Mouse (Mus musculus): ENCODE data around the gene 1700067K01Rik.

1700067K01Rik gene

DNA sequence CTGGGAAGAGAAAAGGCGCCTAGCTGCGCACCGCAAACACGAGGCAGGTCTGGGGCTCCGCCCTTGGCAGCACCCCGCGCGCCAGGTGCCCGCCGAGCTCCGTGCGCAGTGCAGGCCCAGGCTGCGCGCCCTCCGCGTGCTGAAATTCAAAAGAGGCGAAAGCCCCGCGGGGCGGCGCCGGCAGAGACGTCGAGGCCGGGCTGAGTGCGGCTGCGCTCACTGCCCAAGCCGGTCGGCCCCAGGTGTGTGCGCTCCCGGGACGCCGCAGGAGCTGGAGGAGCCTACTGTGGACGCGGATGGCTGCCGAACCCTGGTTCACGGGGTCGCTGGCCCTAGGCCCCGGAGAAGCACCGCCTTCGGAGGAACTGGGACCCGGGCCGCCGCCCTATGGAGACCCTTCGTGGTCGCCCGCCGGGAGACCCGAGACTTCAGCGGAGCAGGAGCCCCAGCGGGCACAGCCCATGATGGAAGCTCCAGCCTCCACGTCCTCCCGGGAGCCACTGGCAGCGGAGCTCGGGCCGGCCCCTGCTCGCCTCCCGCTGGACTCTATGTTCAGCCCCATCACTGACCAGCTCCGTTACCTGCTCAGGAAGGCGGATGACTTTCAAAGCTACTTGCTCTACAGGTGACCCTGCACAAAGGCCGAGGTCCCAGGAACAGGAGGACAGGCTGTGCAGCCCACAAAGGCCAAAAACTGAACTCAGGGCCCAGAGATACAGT is at the start of gene 1700067K01Rik:
TSS of gene 1700067K01Rik (plus strand) at position 222 of the 720 bp plus-strand sequence.
- DNase-seq (ENCODE audit: low spot score) = no peak

DNA sequence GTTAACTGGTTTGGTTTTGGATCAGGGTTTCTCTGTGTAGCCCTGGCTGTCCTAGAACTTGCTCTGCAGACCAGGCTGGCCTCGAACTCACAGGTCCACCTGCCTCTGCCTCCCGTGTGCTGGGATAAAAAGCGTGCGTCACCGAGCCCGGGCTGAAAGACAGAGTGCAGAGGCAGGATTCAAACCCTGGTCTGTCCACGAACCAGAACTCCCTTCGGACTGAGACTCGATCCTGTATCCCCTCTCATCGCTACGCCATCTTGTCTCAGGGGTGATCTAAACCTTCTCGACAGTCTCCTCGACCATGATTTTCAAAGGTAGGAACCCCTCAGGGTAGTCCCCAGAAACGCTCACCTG is 46.6 kb upstream of the 1700067K01Rik start:
- DNase-seq (ENCODE audit: low spot score) = no peak

DNA sequence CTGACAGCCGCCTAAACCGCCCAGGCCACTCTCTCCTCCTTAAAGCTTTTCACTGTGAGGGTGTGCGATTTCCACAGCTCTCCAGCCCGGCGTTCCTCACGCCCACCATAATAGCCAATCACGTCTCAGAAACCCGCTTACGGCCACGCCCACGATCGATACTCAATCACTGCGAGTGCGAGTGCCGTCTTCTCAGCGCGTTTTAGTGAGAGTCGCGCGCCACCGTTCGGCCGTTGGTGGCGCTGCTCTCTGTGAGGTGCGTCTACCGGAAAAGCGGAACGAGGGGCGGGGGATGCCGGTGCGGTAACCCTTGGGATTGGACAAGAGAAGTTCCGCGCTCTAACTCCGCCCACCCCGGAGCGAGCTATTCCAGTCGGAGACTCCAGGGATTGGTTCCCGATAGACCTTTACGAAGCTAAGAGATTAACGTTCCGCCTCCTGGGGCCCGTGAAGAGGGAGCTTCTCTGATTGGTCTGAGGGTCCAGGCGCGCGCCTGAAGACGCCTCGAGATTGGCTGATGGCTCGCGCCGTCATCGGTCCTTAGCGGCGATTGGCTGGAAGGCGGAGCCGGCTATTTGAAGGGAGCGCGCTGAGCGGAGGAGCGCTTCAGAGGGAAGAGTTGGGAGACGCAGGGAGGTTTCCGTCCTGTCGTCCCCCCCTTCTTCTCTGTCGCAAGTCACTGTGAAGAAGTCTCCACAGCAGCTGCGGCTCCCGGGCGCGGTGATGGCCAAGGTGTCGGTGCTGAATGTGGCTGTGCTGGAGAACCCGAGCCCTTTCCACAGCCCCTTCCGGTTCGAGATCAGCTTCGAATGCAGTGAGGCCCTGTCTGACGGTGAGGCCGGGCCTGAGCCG is 46.0 kb upstream of the 1700067K01Rik start, which contains the start of the genes Gm10644 and Asf1b:
TSS of gene Gm10644 (minus strand) at position 100 of the 852 bp plus-strand sequence.
TSS of gene Asf1b (plus strand) at position 402 of the 852 bp plus-strand sequence.
- DNase-seq (ENCODE audit: low spot score) = peak; percentile 99

DNA sequence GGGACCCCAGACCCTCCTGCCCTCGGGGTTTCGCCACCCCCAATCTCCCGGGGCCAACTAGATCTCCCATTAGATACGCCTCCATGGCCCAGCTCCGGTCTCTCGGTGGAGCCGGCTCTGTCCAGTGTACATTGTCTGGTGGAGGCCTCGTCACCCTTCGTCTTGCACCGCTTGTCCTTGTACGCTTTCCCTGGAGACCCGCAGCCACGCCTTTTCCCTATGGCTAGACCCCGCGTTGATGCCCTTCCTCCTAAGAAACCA is 45.4 kb upstream of the 1700067K01Rik start:
- DNase-seq (ENCODE audit: low spot score) = no peak

DNA sequence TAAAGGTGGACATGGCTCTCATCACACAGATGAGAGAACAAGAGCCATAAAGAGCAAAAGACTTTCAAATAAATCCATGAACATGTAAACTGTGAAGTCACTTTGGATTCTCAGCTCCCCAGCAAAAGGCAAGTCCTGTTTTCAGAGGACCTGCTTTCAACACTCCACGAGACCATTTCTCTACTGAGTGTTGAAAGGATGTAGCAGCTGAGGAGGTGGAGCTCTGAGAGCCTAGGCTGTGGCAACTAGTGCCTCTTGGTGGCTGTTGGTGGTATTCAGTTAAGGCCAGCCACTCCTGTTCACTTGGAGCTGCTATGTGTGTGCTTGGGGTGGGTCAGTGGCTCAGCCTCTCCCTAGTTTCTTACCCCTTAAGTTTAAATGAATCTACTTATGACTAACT is 44.5 kb upstream of the 1700067K01Rik start:
- DNase-seq (ENCODE audit: low spot score) = no peak

DNA sequence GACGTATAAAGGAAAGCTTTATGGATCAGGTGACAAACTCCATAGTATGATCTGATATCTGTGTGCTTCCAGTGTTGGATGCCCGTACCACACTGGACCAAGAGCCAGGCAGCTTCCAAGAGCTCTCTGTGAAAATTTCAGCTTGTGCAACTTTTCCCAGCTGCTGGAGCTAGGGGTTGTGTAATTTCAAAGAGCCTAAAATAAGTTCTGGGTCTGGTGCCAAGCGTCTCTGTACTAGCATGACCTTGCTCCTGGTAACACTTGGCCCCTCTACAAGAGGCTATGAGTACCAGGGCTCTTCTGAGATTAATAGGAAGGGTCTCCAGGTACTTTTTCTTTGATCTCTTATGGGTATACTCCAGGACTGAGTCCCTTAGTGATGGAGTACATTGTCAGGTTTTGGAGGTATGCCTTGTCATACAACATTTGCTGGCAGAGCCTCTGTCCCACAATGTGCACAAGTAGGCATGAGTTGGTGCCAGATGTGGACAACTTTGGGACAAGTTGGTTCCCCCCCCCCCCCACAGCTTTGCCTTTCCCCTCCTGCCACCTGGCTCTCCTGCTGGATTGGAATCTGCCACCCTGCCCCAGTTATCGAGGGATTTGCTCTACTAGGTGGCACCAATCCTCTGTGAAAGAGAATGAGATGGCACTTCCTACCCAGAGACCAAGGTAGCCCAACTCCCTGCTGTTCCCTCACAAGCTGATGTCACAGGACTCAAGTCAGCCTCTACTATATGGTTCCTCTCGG is 37.1 kb upstream of the 1700067K01Rik start:
- no peak for DNase-seq (ENCODE audit: low spot score)

DNA sequence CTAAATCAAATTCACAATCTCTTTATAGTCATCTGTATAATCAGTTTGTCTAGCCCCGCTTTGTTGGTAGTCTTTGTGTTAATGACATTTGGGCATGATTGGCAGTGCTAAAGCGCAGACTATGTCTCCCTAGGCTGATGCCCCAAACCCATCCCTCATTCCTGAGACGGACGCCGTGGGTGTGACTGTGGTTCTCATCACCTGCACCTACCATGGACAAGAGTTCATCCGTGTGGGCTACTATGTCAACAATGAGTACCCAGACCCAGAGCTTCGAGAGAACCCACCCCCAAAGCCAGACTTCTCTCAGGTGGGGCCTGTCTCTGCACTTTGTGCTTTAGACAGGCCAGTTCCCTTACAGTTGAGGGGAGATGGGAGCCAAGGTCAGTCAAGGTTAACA is 33.6 kb upstream of the 1700067K01Rik start:
- no peak for DNase-seq (ENCODE audit: low spot score)

DNA sequence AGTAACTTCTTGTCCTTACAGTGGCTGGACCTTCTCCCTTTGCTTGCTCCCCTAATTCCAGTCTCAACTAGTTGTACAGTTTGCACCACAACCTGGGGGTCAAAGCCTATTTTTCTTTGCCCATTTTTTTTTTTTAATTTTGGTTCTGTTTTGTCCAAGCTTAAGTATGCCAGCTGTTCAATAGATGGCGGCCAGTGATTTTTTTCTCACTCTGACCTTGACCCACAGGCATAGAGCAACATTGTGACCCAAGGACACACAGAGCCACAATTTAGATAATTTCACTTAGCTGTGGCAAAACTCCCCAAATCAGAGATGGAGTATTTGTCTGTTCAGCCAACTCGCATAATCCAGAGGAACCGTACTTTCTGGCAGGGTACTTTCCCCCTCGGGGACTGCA is 30.2 kb upstream of the 1700067K01Rik start:
- DNase-seq (ENCODE audit: low spot score) = no peak

DNA sequence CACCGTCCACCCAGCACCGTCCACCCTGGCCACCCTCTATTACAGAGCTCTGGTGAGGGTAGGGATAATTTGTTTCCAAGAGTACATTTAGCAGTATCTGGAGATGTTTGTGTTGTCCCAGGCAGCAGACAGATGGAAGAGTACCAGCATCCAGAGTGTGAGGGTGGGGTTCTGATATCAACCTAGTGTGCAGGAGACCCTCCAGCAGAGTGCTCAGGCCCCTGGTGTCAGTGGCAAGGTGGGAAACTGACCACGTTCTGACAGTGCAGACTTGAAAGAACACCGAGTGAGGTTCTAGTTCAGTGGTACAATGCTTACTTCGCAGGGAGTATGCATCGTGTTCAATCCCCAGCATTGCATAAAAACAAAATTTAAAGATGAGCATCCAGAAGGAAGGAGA is 29.6 kb upstream of the 1700067K01Rik start:
- DNase-seq (ENCODE audit: low spot score) = peak; percentile 37

DNA sequence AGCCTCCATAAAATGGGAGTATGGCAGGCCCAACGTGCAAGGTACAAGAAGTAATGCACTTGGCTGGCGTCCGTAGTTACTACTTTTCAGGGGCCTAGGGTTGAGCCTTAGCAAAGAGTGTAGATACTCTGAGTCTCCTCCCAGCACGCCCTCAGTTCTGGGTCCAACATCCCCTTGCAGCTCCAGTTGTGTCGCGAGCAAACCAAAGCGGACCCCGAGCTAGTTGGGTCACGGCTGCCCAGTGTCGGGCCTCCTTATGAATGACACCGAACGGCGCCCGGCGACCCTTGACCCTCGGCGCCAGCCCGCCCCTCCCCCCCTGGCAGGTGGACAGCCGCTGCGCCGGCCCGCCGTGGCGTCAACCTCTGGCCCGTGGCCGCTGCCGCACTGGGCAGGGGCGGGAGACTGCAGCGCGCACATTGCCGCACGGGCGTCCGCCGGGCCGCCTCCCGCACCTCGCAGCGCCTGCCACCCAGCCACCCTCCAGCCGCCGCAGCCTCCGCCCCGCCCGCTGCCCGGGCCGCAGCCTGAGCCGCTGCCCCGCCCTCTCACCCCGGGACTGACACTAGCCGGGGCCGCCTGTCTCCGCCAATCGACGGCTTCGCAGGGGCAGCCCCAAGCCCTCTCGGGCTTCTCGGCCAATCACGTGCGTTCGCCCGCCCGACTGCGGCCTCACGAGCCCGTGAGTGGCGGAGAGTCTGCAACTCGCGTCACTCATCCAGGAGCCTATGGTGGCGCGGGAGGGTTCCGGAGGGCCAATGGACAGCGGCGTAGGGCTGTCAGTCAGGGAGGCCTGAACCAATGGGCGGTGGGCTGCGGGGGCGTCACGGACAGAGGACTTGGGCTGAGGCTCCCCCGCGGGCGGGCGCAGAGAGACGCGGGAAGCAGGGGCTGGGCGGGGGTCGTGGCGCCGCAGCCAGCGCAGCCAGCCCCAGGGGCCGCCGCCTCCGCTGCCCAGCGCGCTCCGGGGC is 28.9 kb upstream of the 1700067K01Rik start, which contains the start of gene Prkaca:
TSS of gene Prkaca (plus strand) at position 844 of the 971 bp plus-strand sequence.
- DNase-seq (ENCODE audit: low spot score) = peak; percentile 97

DNA sequence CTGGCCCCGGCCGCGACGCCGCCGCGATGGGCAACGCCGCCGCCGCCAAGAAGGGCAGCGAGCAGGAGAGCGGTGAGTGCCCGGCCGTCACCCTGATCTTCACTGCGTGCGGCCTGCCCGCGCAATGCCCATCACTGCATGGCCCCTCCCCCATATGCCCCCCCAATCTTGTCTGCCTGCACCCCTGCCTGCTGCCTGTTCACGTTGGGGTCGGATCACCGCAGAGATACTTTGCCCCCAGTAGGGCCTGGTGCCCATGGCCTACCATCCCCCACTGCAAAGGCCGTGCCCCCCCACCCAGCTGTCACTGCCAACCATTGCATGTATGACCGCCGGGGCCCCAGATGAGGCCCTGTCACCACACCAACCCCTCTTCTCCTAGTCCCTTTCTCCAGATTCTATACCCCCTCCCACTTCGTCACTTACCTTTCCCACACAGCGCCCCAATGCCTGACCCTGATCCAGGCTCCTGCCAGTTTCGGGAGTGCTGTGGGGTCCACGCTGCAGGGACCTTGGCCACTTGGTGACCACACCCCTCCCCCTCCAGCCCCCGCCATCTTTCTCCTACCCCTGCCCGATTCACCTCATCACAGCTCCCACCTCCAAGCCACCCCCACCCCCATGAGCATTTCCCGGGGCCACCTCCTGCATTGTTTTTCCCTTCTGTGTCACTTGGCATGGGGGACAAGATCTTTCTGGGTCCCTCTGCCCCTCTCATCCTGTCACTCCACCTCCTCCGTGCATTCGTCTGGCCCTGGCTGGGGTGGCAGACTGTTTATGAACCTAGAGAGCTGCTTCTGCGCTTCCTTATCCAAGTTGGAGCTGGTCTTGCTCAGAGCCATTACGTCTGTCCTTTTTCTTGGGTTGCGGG is 27.9 kb upstream of the 1700067K01Rik start:
- DNase-seq (ENCODE audit: low spot score) = peak; percentile 66

DNA sequence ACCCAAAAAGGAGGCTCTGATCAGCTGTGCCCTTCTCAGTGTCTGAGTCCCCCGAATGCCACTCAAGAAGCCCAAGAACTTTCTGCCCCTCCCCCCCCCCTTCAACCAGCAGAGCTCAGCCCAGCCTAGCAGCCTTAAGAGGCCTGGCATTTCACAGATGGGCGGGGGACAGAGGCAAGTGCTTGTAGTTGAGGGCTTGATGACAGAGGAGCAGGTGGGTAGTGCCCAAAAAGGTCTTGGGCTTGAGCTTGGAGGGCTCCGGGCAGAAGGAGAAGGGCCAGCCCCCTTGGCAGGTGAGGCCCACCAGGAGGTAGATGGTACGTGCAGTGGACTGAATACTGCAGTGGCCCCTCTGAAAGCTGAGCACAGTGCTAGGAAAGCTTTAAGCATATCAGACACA is 26.8 kb upstream of the 1700067K01Rik start:
- peak; percentile 39 for DNase-seq (ENCODE audit: low spot score)

DNA sequence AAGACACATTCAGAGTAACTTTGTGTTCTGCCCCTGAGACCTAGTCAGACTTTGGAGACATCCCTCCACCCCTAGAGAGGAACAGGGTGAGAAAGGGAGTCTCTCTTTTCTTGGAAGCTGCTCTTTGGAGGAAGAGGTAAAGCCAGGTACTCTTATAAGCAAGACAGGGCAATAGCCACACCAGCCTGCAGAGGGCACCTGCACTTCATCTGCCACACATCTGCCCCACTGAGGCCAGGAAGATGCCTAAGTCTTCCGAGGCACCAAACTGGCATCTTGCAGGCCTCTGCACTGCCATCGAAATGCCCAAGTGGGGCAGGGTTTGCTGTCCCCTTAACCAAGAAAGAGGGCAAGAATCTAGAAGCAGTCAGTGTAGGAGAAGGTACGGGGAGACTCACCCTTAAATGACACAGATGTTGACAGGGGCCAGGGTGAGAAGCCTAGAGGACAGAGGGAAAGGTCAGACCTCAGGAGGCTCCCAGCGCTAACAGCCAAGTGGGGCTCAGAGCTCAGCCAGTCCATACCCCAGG is 25.1 kb upstream of the 1700067K01Rik start:
- DNase-seq (ENCODE audit: low spot score) = peak; percentile 42

DNA sequence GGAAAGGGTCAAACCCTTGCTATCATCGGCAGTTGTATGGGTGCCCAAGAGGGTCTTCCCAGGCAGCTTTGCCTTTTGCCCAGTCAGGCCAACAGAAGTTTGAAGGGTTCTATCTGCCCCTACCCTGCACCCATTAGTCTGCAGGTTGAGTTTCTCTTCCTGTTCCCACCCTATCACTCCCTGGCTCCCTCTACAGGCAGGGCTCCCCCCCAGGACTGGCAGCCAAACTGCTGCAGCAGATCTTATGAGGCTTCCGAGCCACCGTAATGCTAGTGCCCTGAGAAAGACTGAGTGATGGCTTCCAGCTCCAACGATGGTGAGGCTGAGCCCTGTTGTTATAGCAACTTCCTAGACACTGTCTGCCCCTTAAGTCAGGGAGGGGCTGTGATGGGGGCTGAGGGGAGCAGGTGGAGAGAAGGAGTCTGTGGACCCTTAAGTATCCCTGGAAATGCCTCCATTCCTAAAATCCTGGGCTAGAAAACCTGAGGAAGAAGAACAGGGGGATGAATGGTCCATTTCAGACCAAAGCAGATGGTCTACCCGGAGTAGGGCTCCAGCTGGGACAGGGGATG is 24.4 kb upstream of the 1700067K01Rik start:
- DNase-seq (ENCODE audit: low spot score) = peak; percentile 52

DNA sequence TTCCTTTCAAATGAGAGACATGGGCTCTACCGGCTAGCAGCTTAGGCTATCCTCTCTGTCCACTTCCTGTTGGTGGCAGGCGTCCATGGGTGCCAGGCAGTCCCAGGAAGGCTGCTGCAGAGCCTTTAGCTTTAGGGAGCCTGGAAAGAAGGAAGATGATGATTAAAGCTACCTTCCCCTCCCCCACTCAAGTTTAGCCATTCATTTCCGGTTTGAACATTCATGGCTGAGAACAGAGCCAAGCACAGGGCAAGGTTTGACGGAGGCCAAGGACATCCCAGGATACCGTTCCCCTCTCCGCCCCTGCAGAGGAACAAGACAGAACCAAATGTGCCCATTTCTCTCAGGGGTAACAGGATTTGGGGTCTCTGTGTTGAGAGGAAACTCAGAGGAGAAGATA is 23.7 kb upstream of the 1700067K01Rik start:
- peak; percentile 54 for DNase-seq (ENCODE audit: low spot score)

DNA sequence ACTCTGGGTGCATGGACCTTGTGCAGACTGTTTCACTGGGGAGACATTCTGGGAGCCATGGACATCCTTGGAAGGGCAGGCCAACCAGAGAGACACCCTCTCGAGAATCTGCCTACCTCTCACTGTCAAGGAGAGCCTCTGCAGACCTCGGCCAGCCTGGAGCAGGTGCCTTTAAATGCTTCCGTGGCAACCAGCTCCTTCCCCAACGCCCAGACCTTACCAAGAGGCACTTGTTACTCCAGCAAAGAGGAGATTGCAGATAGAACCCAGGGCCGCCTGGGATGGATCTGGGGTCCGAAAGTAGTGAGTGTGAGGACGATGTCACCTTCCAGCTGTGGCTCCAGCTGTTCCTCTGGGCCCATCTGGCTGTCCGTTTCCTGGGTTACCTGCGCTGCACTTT is 23.1 kb upstream of the 1700067K01Rik start:
- DNase-seq (ENCODE audit: low spot score) = peak; percentile 40

DNA sequence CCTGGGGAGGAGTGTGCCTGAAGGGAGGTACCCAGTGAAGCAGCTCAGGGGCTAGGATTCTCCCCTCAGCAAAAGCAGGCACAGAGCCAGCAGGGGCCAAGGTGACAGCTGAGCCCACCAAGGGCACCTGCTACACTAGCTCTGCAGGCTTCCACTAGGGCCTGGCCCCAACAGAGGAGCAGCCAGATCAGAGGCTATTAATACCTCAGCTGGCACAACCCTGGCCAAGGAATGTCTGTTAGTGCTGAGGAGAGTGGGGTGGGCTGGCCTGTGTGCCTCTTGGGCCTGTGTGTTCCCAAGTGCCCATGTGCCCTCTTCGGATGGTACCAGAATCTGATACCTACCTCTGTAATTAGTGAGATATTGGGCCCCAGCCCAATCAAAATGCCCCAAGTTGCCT is 21.1 kb upstream of the 1700067K01Rik start:
- peak; percentile 50 for DNase-seq (ENCODE audit: low spot score)

DNA sequence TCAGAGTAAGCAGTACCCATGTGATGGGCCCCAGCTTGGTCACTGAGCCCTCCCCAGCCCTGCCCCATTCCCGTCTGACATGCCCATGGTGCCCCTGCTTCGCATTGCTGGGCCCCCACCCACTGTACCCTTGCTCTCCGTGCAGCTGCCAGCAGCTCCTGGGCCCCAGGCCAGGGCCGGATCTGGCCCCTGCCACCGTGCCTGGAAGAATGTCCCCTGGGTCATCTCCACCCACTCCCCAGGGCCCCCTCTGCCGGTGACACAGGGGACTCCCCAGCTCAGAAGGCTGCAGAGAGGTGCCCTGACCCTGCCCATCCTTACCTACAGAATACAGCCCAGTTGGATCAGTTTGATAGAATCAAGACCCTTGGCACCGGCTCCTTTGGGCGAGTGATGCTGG is 20.5 kb upstream of the 1700067K01Rik start:
- peak; percentile 44 for DNase-seq (ENCODE audit: low spot score)

DNA sequence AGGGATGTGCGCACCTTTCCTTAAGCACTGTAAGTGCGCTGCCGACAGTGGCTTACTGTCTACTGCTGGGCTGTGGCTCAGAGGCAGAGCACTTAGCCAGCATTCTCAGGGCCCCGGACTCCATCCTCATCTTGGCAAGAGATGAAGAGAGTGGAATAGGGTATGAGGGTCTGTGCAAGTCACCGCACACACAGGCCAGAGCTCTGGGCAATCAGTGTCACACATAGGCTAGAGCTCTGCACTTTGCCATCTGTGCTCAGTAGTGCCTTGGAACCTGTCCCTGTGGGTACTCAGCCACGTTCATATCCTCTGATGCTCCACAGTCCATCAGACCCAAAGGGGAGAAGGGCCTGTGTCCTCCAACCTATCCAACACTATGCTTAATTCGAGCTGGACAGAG is 19.8 kb upstream of the 1700067K01Rik start:
- DNase-seq (ENCODE audit: low spot score) = no peak

DNA sequence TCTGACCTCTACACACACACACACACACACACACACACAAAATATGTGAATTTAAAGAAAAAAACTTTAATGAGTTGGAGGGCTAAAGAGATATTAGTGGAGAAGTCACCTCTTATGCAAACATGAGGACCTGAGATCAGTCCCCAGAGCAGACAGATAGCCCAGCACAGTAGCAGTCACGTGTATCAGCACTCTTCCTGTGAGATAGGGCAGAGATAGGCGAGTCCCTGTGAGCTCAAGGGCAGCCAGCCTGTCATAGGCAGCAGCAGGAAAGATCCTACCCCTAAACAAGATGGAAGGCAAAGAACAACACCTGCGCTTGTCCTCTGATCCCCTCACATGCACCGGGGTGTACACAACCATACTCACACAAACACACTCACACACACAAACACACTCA is 18.9 kb upstream of the 1700067K01Rik start:
- no peak for DNase-seq (ENCODE audit: low spot score)
